Mouse (Mus musculus): ENCODE results near the gene Zkscan16. TPM values are rescaled to one million over a fixed set of nuclear protein-coding genes. Genes with fewer than 3 reads are reported as not detected.

Gene Zkscan16
- total and polyA plus RNA-seq, 3 experiments, result not detected

DNA sequence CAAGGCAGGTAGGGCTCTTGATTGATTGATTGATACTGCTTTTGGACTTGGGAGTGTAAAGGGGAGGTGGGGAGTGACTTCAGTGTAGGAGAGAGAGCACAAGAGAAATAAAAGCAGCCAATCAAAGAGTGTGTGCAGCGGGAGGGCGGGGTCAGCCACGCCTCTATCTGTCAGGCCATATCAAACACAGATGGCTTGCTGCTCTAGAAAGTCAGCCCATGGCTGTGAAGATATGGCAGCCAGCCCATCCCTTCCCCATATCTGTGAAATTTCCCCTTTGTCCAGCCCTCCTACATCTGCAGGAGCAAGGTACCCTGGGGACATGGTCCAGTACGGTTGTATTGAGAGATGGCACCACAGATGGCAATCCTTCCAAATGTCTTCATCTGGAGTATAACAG lies 27.2 kb downstream of the Zkscan16 start:
- Histone ChIP-seq H3K27ac (ENCODE audit: control insufficient read depth, low read depth, low read length) (no peak overlapping the region), H3K4me3 (ENCODE audit: control insufficient read depth in 1 of 2, insufficient read depth in 1 of 2, low read depth in 2 of 2, low read length in 2 of 2) (no peak overlapping the region), H3K36me3 (ENCODE audit: control insufficient read depth in 1 of 2, insufficient read depth in 2 of 2, low read length in 2 of 2) (peaks cover 0 to 12% of the 10 kb centered on the region in 2 experiments; a peak in 3 of 4 replicates), H3K9me3 (replicated peaks; ENCODE audit: insufficient read depth, low read length) (no peaks in the 10 kb centered on the region), H3K4me1 (ENCODE audit: control insufficient read depth in 1 of 2, insufficient read depth in 2 of 2, low read length in 2 of 2) (peaks cover 8% of the 10 kb centered on the region in 2 experiments), H3K9ac (ENCODE audit: control insufficient read depth, low read depth, low read length, poor library complexity, severe bottlenecking) (no peak overlapping the region), H3K79me2 (ENCODE audit: control insufficient read depth, insufficient read depth, low read length, poor library complexity) (no peaks in the 10 kb centered on the region), H3K27me3 (ENCODE audit: control insufficient read depth in 1 of 2, insufficient read depth in 2 of 2, low read length in 2 of 2) (no peaks in the 10 kb centered on the region)
- DNase-seq (ENCODE audit: low read depth, low spot score), result peak; percentile 76
- TF ChIP-seq RCOR1 (IDR thresholded peaks at IDR 0.05; ENCODE audit: low read depth, low read length) (0 out of 2 replicates have a peak, but pooled peaks have one; percentile 8), USF2 (IDR thresholded peaks at IDR 0.05; ENCODE audit: borderline replicate concordance in 1 of 2, insufficient read depth in 1 of 2, low read depth in 1 of 2, low read length in 2 of 2) (no peak), EP300 (IDR thresholded peaks at IDR 0.05; ENCODE audit: low read depth in 1 of 2, low read length in 2 of 2) (peak; percentile 60 to 71), USF1 (IDR thresholded peaks at IDR 0.05; ENCODE audit: low read depth, low read length) (no peak), ZNF384 (IDR thresholded peaks at IDR 0.05; ENCODE audit: low read depth, low read length) (no peak), CHD1 (IDR thresholded peaks at IDR 0.05; ENCODE audit: low read depth, low read length) (no peak), E2F4 (IDR thresholded peaks at IDR 0.05; ENCODE audit: borderline replicate concordance, low read depth, low read length) (no peak), RAD21 (IDR thresholded peaks at IDR 0.05; ENCODE audit: low read depth, low read length) (no peak), MAFK (IDR thresholded peaks at IDR 0.05; ENCODE audit: borderline replicate concordance, low read depth, low read length) (no peak), POLR2AphosphoS5 (IDR thresholded peaks at IDR 0.05; ENCODE audit: borderline replicate concordance, low read depth, low read length) (no peak), MYC (IDR thresholded peaks at IDR 0.05; ENCODE audit: low read depth, low read length) (no peak), TAL1 (IDR thresholded peaks at IDR 0.05; ENCODE audit: low read length) (peak; percentile 52; the same call in 1 of the 2 replicates), MXI1 (IDR thresholded peaks at IDR 0.05; ENCODE audit: low read depth, low read length) (peak; percentile 56; the same call in 1 of the 2 replicates), ZMIZ1 (IDR thresholded peaks at IDR 0.05; ENCODE audit: low read depth, low read length) (no peak), MAX (IDR thresholded peaks at IDR 0.05; ENCODE audit: low read length) (no peak), GATA1 (IDR thresholded peaks at IDR 0.05; ENCODE audit: low read depth, low read length) (peak; percentile 74), MYB (IDR thresholded peaks at IDR 0.05; ENCODE audit: low read depth, low read length) (no peak), JUND (IDR thresholded peaks at IDR 0.05; ENCODE audit: low read depth, low read length) (no peak), NELFE (IDR thresholded peaks at IDR 0.05; ENCODE audit: low read depth, low read length) (no peak), ZC3H11A (IDR thresholded peaks at IDR 0.05; ENCODE audit: low read depth, low read length) (no peak), POLR2AphosphoS2 (IDR thresholded peaks at IDR 0.05; ENCODE audit: low read length) (no peak), HCFC1 (IDR thresholded peaks at IDR 0.05; ENCODE audit: low read depth, low read length) (no peak), ETS1 (IDR thresholded peaks at IDR 0.05; ENCODE audit: low read depth, low read length) (peak; percentile 56; the same call in 1 of the 2 replicates), ZKSCAN1 (IDR thresholded peaks at IDR 0.05; ENCODE audit: low read depth, low read length) (no peak), NRF1 (IDR thresholded peaks at IDR 0.05; ENCODE audit: insufficient read depth, low read depth, low read length, poor library complexity, severe bottlenecking) (no peak), BHLHE40 (IDR thresholded peaks at IDR 0.05; ENCODE audit: borderline replicate concordance, low read depth, low read length) (no peak), ELF1 (IDR thresholded peaks at IDR 0.05; ENCODE audit: low read depth, low read length) (no peak), SMC3 (IDR thresholded peaks at IDR 0.05; ENCODE audit: low read depth, low read length) (no peak), MAZ (IDR thresholded peaks at IDR 0.05; ENCODE audit: low read depth, low read length) (no peak; the same call in 1 of the 2 replicates), SIN3A (IDR thresholded peaks at IDR 0.05; ENCODE audit: low read length) (0 out of 2 replicates have a peak, but pooled peaks have one; percentile 39), TCF12 (IDR thresholded peaks at IDR 0.05; ENCODE audit: low read depth, low read length) (peak; percentile 78), POLR2A (IDR thresholded peaks at IDR 0.05; ENCODE audit: control insufficient read depth in 1 of 2, insufficient read depth in 1 of 2, low read depth in 1 of 2, low read length in 2 of 2, poor library complexity in 1 of 2) (no peak)

All from MEL (cell line).